Mouse (Mus musculus): ENCODE data around the gene Oaz1.

Gene Oaz1

GRCm38 (mm10) chr10:80826151-80827062, at the start of gene Oaz1:
Oaz1 (plus strand) TSS chr10:80826656.
- peak; percentile 100 for DNase-seq

GRCm38 (mm10) chr10:80777123-80777522, 49.3 kb upstream of the Oaz1 start:
- peak; percentile 74 for DNase-seq

- no peak for DNase-seq
These were observed 46.9 kb upstream of the Oaz1 start for GRCm38 (mm10) chr10:80779565-80779964.

GRCm38 (mm10) chr10:80784302-80784701, 42.2 kb upstream of the Oaz1 start:
- DNase-seq: no peak

- DNase-seq: no peak
These were observed 41.6 kb upstream of the Oaz1 start for GRCm38 (mm10) chr10:80784871-80785270.

GRCm38 (mm10) chr10:80785963-80786362, 40.5 kb upstream of the Oaz1 start:
- peak; percentile 47 for DNase-seq

GRCm38 (mm10) chr10:80787517-80787916, 38.9 kb upstream of the Oaz1 start:
- DNase-seq: peak; percentile 25

GRCm38 (mm10) chr10:80790761-80791404, 35.6 kb upstream of the Oaz1 start:
- peak; percentile 45 for DNase-seq

- no peak for DNase-seq
These were observed 34.8 kb upstream of the Oaz1 start for GRCm38 (mm10) chr10:80791476-80792174.

GRCm38 (mm10) chr10:80792175-80793032, 34.1 kb upstream of the Oaz1 start:
- peak; percentile 89 for DNase-seq

- peak; percentile 81 for DNase-seq
These were observed 33.2 kb upstream of the Oaz1 start for GRCm38 (mm10) chr10:80793033-80793784.

GRCm38 (mm10) chr10:80793803-80794202, 32.7 kb upstream of the Oaz1 start:
- DNase-seq: peak; percentile 70

GRCm38 (mm10) chr10:80794750-80795149, 31.7 kb upstream of the Oaz1 start:
- DNase-seq: peak; percentile 50

- peak; percentile 66 for DNase-seq
These were observed 30.1 kb upstream of the Oaz1 start for GRCm38 (mm10) chr10:80796307-80796848.

GRCm38 (mm10) chr10:80797186-80798149, 29.0 kb upstream of the Oaz1 start:
- DNase-seq: peak; percentile 32

GRCm38 (mm10) chr10:80798150-80799006, 28.1 kb upstream of the Oaz1 start, which contains the start of the genes Sf3a2 and Plekhj1:
Sf3a2 (plus strand) TSS chr10:80798198.
Plekhj1 (minus strand) TSS chr10:80798626.
- DNase-seq: peak; percentile 98

- no peak for DNase-seq
These were observed 27.3 kb upstream of the Oaz1 start for GRCm38 (mm10) chr10:80799070-80799566.

- no peak for DNase-seq
These were observed 24.1 kb upstream of the Oaz1 start for GRCm38 (mm10) chr10:80802204-80802912.
